Mouse (Mus musculus) hematopoietic stem cell, adult 5-6 weeks (primary cell): ENCODE data around the gene Mier2. TPM values are rescaled to one million over a fixed set of nuclear protein-coding genes. Genes with fewer than 3 reads are reported as not detected.

Source experiments
- ATAC-seq, 2 experiments: fragments of 125-278 bp in 1 of 2; replicated peaks in 1 of 2; 2 replicates each; pipeline ENCODE4 v1.8.0; 2016 to 2017; ENCODE audit warnings: inconsistent platforms in 2 of 2, mild to moderate bottlenecking in 2 of 2, moderate number of reproducible peaks in 2 of 2, low read depth in 1 of 2, moderate TSS enrichment in 1 of 2; ENCODE audit not compliant: low FRiP score in 2 of 2, poor library complexity in 2 of 2, severe bottlenecking in 2 of 2, insufficient read depth in 1 of 2, low TSS enrichment in 1 of 2
- total RNA-seq: library from RNA; stranded (forward); fragments of 172-1452, 232-1000 nt; gene quantifications from 2 replicates; pipeline ENCODE4 v1.2.3, GENCODE M21; 2017

Gene Mier2
- total RNA-seq, 1 experiment from 2014 or later = 18.5 TPM

DNA sequence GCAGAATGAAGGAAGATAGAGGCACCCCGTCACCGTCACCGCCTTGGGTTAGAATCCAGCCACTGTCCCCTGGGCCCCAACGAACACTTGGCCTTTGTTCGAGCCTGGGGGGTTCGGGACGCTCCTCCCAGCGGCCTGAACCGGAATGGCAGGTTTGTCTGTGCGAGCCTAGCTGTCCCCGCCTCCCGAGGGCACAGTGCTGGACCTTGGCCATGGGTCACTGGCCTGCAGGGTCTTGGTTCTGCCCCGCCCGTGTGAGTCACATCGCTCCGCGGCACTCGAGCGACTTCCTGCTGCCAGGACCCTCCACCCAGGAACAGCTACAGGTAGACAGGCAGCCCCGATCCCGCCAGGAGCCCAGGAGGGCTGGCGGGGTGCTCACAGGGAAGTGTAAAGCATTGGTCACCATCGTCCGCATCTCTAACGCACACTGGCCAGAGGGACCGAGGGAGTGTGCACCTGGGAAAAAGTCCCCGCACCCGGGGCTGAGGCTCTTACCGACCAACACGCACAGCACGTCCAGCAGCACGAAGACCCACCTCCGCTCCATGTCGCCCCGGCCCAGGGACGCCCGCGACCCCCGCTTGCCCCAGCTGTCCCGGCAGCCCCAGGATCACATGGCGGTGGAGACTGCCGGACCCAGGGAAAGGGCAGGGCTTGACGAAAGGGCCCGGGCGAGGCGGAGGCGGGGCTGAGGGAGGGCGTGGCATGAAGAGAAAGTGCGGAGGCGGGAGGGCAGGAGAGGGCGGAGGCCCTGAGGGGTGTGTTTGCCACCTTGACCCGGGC, 21.7 kb downstream of the Mier2 start, which contains the start of gene Plpp2:
Gene Plpp2, minus strand, starts transcription at position 671 of the 786 bp plus-strand sequence.
- peak; percentile 66 to 77 for ATAC-seq

DNA sequence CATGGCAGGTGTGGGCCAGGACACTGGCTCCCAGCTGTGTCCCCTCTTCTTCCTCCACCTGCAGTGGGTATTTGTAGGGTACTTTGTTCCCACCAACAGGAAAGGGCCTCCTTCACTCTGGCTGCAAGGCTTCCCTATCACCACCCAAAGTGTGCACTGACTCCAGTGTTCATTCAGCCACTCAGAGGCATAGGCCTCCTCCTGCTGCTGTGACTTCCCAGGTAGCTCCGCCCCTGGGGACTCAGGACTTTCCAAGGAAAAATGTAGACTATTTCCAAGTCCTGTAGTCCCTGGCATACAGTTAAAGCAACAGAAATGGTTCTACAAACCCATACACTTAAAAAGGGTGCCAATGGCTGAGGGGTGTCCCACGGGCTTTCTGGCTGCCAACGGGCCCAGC, 22.3 kb downstream of the Mier2 start:
- ATAC-seq = no peak

DNA sequence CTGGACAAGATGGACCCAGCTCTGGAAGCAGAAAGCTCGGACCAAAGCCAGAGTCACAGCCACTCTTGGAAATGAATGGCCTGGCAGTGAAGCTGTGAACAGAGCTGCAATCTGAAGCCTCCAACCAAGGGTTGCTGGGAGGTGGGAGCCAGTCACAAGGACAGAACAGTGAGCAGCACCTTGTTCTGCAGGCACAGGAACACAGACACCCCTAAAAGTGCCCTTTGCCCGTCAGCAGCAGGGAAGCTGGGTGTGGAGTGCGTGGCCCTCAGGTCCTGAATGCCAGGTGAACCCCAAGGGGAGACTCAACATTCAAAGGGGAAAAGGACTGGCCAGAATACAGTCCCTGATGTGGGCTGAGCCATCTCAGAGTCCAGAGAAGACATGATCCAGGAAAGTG, 23.4 kb downstream of the Mier2 start:
- ATAC-seq = no peak

DNA sequence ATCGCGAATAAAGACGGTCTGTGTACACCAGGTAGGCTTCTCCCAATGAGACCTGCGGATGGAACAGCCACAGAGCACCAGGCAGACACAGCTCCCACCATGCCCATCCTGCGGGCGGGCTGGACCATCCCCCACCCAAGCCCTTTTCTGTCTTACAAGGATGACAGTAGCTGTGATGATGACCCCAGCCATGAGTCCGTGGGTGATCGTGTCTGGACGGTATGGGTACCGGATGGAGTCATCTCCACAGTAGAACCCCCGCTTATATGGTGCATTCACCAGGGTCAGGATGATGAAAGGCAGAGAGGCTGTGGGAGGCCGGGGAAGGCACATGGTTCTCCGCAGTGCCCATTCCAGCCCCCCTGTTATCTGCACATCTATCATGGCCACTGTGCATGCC, 24.3 kb downstream of the Mier2 start:
- ATAC-seq = no peak

DNA sequence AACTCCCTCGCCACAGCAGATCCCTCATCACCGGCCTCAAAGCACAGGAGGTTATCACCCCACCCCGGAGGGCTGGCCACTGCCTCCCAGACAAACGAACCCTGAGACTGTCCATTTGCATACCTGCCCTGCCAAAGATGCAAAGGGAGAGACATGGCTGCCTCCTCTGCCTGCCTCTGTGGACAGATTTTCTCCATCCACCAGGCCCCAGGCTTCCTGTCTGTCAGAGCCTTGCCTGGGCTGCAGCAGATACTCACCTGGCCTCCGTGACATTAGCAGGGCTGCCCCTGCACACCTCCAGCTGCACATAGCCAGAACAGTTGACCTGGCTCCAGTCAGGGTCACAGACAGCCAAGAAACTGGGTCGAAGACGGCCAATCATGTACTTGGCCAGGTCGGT, 24.8 kb downstream of the Mier2 start:
- no peak for ATAC-seq

DNA sequence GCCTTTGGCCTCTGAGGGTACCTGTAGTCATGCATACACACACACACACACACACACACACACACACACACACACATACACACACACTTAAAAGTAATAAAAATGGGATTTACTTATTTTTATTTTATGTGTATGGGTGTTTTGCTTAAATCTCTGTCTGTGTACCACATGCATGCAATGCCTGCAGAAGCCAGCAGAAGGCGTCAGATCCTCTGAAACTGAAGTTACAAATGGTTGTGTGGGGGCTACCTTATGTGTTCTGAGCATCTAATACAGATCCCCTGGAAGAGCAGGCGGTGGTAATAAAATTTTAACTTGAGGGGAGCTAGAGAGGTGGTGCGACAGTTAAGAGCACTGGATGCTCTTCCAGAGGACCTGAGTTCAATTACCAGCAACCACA, 26.9 kb downstream of the Mier2 start:
- ATAC-seq = no peak

DNA sequence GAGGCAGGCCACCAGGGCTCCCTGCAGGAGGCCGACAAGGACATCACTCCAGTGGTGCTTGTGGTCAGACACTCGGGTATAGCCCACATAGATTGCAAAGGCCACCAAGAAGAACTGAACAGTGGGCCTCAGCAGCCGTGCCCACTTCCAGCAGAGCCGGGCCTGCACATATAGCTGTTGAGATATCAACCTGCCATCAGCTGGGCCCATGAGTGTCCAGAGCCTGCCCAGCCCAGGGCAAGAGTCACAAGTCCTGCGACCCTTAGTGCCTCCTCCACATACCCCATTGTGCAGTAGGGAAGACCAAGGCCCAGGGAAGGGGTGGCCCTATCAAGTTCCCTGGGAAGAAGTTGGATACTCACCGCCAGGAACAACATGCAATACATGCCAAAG, 27.6 kb downstream of the Mier2 start:
- ATAC-seq = no peak

DNA sequence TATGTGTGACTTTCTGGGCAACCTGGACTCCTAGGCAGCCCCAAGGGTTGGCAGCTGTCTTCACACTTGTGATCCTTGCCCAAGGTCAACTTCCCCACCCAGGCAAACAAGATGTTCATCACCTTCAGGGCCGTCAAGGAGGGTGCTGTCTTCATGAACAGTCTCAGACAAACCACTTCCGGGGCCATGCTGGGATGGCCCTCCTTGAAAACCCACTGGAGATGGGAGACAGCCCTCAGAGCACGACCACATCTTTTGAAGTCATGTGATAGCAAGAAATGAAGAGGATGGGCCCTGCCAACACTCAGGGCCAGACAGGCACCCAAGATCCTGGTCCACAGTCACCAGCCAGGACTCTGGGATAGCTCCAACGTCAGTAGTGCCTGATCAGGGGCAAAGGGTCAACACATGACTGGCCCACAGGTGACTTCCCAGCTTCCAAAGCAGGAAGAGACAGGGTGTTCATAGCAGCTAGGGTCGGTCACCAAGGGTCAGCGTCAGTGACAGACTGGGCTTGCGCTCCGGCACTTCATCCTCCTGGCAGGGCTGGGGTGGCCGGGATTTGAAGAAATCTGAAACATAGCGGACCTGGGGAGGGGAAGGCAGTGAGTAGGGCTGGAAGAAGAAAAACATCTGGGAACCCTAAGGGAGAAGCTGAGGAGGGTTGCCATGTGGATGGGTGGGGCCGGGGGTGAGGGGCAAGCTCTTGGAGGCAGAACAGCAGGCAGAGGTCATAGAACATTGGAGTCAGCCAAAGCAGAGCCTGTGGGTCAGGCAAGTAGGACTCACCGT, 28.1 kb downstream of the Mier2 start:
- no peak for ATAC-seq

DNA sequence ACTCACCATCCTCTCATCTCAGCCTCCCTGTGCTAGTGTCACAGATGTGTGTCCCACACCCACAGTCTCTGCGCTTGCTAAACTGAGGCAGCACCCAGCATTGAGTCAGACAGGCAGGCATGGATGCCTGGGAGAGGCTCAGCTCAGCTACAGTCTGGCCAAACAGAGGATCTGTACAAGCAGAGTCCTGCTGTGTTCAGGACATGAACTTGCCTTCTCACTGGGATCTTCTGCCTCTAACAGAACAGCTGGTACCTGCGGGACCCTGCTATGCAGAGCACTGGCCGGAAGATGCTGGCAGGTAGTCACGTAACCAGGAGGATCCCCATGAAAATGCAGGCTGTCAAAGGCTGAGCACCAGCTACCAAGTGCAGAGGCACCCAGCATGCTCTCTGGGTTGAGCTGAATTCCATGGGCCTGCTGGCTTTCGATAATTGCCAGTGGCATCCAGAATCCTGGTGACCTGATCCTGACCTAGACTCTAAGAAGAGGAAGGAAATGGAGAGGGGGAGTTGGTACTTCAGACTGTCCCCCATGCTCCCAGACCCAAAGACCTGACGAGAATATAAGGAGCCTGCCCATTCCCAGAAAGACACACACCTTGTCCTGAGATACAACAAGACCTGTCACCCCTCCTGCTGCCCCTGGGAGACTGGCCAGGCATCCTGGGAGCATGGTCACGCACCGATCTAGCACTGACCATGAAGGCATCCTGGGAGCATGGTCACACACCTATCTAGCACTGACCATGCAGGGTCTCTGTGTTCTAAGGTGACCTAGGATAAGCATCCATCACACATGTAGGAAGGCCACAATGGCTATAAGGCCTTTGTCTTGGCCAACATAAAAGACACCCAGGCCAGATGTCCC, 29.3 kb downstream of the Mier2 start:
- no peak for ATAC-seq

DNA sequence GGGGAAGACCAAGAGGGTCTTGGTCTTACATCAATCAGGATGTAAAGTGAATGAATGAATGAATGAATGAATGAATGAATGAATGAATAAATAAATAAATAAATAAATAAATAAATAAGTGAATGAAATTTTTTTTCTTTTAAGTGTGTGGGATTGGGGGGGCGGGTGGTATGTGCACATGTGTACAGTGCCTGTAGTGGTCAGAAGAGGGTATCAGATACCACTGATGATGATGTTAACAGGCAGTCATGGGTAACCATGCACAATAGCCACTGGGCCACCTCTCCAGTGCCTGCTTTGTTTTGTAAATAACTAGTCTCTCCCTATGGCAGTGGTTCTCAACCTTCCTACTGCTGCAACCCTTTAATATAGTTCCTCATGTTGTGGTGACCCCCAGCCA, 30.6 kb downstream of the Mier2 start:
- no peak for ATAC-seq

DNA sequence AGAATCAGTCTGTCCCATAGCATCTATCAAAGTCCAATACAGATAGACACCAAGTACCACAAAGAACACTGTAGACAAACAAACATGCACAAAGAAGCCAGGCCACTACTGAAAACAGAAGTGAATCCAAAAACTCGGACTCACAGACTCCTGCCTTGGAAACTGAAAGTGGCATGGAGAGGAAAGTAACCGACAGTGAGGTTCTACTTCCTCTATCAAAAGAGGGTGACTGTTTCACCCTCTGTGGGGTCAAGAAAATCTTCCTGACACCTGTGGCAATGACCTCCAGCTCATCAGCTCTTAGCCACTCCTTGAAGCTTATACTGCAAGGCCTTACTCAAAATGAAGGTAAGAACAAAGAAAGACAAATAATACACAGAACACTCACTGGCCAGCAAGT, 48.3 kb downstream of the Mier2 start:
- peak; percentile 53 to 79 for ATAC-seq

DNA sequence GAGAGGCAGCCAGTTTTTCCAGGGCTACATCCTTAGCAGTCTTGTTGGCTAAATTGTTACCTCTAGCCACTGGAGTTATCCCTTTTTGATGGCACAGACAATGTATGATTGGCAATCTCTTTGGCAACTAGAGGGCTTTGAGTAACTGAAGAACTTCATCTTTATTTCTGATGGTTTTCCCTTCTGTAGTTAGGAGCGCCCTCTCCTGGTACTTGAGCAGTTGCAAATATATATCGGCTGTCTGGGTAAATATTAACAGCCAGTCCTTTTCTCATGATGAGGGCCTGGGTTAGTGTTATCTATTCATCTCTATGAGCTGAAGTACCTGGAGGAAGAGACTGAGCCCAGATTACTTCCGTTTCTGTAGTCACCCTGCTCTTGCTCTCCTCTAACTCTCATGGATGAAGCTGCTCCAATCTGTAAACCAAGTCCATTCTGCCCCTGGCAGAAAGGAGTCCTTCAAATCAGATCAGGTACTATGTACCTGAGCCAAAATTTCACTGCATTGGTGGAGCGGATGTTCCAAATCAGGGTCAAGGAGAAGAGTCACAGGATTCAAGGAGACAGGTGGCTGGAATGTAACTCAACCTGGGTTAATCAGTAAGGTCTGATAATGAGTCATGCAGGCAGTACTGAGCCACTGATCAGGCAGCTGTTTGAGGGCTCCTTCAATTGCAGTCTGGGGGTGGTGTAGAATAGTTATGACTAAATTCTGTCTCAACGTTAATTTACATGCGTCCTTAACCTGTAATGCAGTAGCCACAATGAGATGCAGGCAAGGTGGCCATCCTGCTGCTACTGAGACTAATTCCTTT, 52.0 kb downstream of the Mier2 start:
- ATAC-seq = no peak

DNA sequence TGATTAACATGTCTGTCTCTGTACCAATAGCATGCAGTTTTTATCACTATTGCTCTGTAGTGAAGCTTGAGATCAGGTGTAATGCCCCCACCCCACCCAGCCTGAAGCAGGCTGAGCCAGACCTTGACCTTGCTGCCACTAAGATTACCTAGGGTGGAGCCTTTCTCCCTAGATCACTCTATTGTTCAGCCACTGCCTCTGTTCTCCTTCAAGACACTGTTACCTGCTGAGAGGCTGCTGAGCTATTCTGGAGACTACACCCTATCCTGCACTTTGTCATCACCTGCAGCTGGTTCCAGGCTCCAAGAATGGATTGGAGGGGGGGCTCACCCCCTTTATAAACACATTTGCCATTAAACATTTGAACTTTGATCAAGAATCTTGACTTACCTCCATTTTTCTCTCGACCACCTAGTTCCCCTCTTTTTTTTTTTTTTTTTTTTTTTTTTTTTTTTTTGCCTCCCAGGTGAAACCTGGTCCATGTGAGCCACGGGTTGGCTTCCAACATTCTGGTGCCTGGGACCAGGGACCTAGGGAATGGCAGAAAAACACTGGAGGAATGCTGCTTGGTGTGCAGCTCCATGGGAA, 58.2 kb downstream of the Mier2 start:
- ATAC-seq = no peak

DNA sequence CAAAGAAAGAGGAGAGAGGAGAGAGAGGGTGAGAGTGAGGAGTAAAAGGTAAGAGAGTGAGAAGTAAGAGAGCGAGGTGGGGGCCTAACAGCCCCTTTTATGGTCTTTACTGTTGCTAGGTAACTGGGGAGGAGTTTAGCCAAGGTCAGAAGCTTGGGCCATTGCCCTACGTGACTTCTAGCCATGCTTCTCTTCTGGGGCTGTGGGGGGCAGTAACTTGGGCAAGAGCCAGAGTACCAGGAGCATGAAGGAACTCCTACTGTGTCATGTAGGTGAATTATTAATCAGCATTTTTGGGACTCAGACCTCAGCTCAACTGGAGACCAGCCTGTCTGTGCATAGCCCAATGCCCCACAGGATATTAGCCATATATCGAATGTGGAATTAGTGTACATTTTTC, 59.1 kb downstream of the Mier2 start:
- ATAC-seq = no peak
